Mouse (Mus musculus) gastrocnemius, adult 2 months (tissue): ENCODE measurements at regions not wholly inside any gene's neighbourhood (a gene's known extent, or its start where the extent isn't known, plus 50 kb on each side); places are given as distances from the start of the nearest gene placed in this dataset.
A peak's percentile ranks its signal among the peaks of the same experiment; 100 is the strongest.

ENCODE experiments used
- DNase-seq: peaks from one replicate; pipeline ENCODE4 v3.0.0; 2022
- H3K27ac ChIP-seq: fragments of 200-600 bp; 2 replicates; pipeline ENCODE4 v1.8.1; 2022; ENCODE audit warnings: mild to moderate bottlenecking
- H3K4me3 ChIP-seq: fragments of 200-600 bp; 2 replicates; pipeline ENCODE4 v1.8.1; 2022; ENCODE audit warnings: mild to moderate bottlenecking, moderate library complexity
- CTCF ChIP-seq: fragments of 200-600 bp; IDR thresholded peaks from 2 replicates; pipeline ENCODE4 v1.8.1; 2022; ENCODE audit warnings: antibody characterized with exemption, mild to moderate bottlenecking, moderate library complexity
- intact Hi-C: fragments of 180-260 bp; cut with DNase I; formaldehyde crosslinking; loops from one replicate; pipeline ENCODE4 v1.15.1; 2025

- Histone ChIP-seq H3K4me3 (no peak overlapping the region), H3K27ac (no peak overlapping the region)
- intact Hi-C loops = no loop called here
- no peak for TF ChIP-seq CTCF
- DNase-seq = no peak
These were observed 199.7 kb upstream of the Tet2 start for GRCm38 (mm10) chr3:133744552-133745118.

GRCm38 (mm10) chr3:133748756-133749737 is 204.1 kb upstream of the Tet2 start:
- DNase-seq = no peak
- intact Hi-C loops = no loop called here
- no peak for TF ChIP-seq CTCF
- H3K4me3 ChIP-seq = no peak overlapping the region
- H3K27ac ChIP-seq = no peak overlapping the region

GRCm38 (mm10) chr3:133750061-133750460 is 205.1 kb upstream of the Tet2 start:
- no peak overlapping the region for H3K27ac ChIP-seq
- no peak for TF ChIP-seq CTCF
- no peak for DNase-seq
- H3K4me3 ChIP-seq = no peak overlapping the region
- intact Hi-C loops = no loop called here

- DNase-seq = no peak
- intact Hi-C loops = no loop called here
- Histone ChIP-seq H3K27ac (no peak overlapping the region), H3K4me3 (no peak overlapping the region)
- TF ChIP-seq CTCF = no peak
These were observed 205.7 kb upstream of the Tet2 start for GRCm38 (mm10) chr3:133750606-133751005.

- no peak for TF ChIP-seq CTCF
- intact Hi-C loops = no loop called here
These were observed 206.1 kb upstream of the Tet2 start for GRCm38 (mm10) chr3:133751011-133751410.

GRCm38 (mm10) chr3:133751565-133751964 is 206.6 kb upstream of the Tet2 start:
- TF ChIP-seq CTCF = no peak
- intact Hi-C loops = no loop called here
- Histone ChIP-seq H3K4me3 (no peak overlapping the region), H3K27ac (no peak overlapping the region)
- no peak for DNase-seq

More at GRCm38 (mm10) chr3:133751011-133751410, 206.1 kb upstream of the Tet2 start:
- Histone ChIP-seq H3K4me3 (no peak overlapping the region), H3K27ac (no peak overlapping the region)
- DNase-seq = no peak

GRCm38 (mm10) chr3:133753041-133753440 is 208.1 kb upstream of the Tet2 start:
- Histone ChIP-seq H3K4me3 (no peak overlapping the region), H3K27ac (no peak overlapping the region)
- no peak for TF ChIP-seq CTCF
- no peak for DNase-seq
- intact Hi-C loops = no loop called here

- H3K4me3 ChIP-seq = no peak overlapping the region
- no peak overlapping the region for H3K27ac ChIP-seq
- no peak for DNase-seq
- TF ChIP-seq CTCF = no peak
- intact Hi-C loops = no loop called here
These were observed 209.3 kb upstream of the Tet2 start for GRCm38 (mm10) chr3:133754006-133754910.

GRCm38 (mm10) chr3:133754911-133755259 is 209.9 kb upstream of the Tet2 start:
- Histone ChIP-seq H3K27ac (no peak overlapping the region), H3K4me3 (no peak overlapping the region)
- no peak for TF ChIP-seq CTCF
- intact Hi-C loops = no loop called here
- peak; percentile 23 for DNase-seq

- intact Hi-C loops = no loop called here
- Histone ChIP-seq H3K27ac (no peak overlapping the region), H3K4me3 (peak overlapping the region; percentile 31)
- no peak for DNase-seq
- no peak for TF ChIP-seq CTCF
These were observed 212.9 kb upstream of the Tet2 start for GRCm38 (mm10) chr3:133757756-133758420.

GRCm38 (mm10) chr3:133758421-133758820 is 213.5 kb upstream of the Tet2 start:
- no peak for DNase-seq
- no peak overlapping the region for H3K27ac ChIP-seq
- intact Hi-C loops = no loop called here
- peak overlapping the region; percentile 31 for H3K4me3 ChIP-seq
- no peak for TF ChIP-seq CTCF

- no peak overlapping the region for H3K4me3 ChIP-seq
- DNase-seq = no peak
- no peak for TF ChIP-seq CTCF
- intact Hi-C loops = no loop called here
- H3K27ac ChIP-seq = no peak overlapping the region
These were observed 214.7 kb upstream of the Tet2 start for GRCm38 (mm10) chr3:133759611-133760010.
